Mouse (Mus musculus) brown adipose tissue, adult 24 weeks (tissue): Measurements from ENCODE around the gene Kctd2. TPM values are rescaled to one million over a fixed set of nuclear protein-coding genes. Genes with fewer than 3 reads are reported as not detected.
"Not testable (repeated sequence)": the region's sequence is repeated elsewhere in the genome, so short reads cannot be mapped to it uniquely, and the experiment has no call there.

ENCODE experiments used
- H3K27ac ChIP-seq: fragments of 200-500 bp; replicated peaks from 2 replicates; pipeline ENCODE4 v1.5.1; 2012; ENCODE audit warnings: low read depth, mild to moderate bottlenecking, low read length
- H3K4me1 ChIP-seq: fragments of 200-500 bp; 2 replicates; pipeline ENCODE4 v1.6.1; 2012; ENCODE audit warnings: low read length, mixed read lengths; ENCODE audit not compliant: control insufficient read depth, insufficient read depth, insufficient read length
- H3K4me3 ChIP-seq: fragments of 200-500 bp; 2 replicates; pipeline ENCODE4 v1.5.1; 2012; ENCODE audit warnings: low read depth, mild to moderate bottlenecking, low read length, moderate library complexity; ENCODE audit not compliant: insufficient read depth
- polyA plus RNA-seq: library from polyadenylated mRNA; stranded (reverse); fragments of >200 nt; gene quantifications from 2 replicates; pipeline ENCODE4 v1.2.4, GENCODE M21; 2012; ENCODE audit not compliant: missing spikeins, insufficient read depth, insufficient read length

Gene Kctd2
- polyA plus RNA-seq, 1 experiment = 41.1 TPM

DNA sequence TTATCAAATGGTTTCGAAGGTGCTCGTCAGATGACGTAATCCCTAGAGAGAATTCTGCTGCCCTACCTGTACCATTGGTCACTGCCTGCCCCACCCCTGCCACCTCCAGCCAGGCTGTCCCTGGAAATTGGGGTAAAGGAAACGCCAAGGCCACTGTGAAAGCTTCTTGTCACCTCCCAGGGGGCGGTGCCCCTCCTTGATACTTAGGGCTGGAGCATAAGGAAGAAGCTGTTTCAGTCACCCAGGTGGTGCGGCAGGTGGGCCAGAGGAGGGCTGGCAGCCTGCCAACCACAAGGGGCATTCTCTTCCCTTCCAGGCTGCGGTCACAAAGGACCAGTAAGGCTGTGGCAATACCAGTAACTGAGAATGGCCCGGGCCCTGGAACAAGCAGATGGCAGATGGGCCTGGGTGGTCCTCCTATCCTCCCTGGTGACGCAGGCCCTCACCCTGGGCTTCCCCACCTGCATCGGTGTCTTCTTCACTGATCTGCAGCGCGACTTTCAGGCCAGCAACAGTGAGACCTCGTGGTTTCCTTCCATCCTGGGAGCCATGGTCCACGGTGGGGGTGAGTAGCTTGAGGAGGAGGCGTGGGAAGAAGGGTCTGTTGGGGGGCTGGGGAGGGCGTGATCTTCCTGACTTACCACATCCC lies 42.4 kb downstream of the Kctd2 start, which contains the start of gene Slc16a5:
Gene Slc16a5 (plus strand): TSS at position 232 of the 649 bp plus-strand sequence.
- Histone ChIP-seq H3K4me3 (no peak within 1 kb of the TSS), H3K27ac (no peak within 1 kb of the TSS), H3K4me1 (no peaks in the 10 kb centered on the region)

- H3K4me3 ChIP-seq = no peak overlapping the region
- no peaks in the 10 kb centered on the region for H3K4me1 ChIP-seq
- H3K27ac ChIP-seq = no peak overlapping the region
These were observed 43.5 kb downstream of the Kctd2 start for GRCm38 (mm10) chr11:115463397-115463796.

DNA sequence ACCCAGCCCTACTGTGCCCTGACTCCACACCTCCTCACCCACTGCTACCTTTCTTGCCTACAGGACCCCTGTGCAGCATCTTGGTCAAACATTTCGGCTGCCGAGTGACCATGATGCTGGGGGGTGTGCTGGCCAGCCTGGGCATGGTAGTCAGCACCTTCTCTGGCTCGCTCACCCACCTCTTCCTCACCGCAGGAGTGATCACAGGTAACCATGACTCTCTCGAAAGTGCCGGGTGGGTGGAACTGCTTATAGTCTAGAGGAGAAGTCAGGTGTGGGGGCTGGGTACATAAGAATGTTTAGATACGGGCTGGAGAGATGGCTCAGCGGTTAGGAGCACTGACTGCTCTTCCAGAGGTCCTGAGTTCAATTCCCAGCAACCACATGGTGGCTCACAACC lies 44.9 kb downstream of the Kctd2 start:
- H3K27ac ChIP-seq = no peak overlapping the region
- no peak overlapping the region for H3K4me3 ChIP-seq
- no peaks in the 10 kb centered on the region for H3K4me1 ChIP-seq

- Histone ChIP-seq H3K4me1 (no peaks in the 10 kb centered on the region), H3K4me3 (no peak overlapping the region), H3K27ac (no peak overlapping the region)
These were observed 47.3 kb downstream of the Kctd2 start for GRCm38 (mm10) chr11:115467217-115467618.

DNA sequence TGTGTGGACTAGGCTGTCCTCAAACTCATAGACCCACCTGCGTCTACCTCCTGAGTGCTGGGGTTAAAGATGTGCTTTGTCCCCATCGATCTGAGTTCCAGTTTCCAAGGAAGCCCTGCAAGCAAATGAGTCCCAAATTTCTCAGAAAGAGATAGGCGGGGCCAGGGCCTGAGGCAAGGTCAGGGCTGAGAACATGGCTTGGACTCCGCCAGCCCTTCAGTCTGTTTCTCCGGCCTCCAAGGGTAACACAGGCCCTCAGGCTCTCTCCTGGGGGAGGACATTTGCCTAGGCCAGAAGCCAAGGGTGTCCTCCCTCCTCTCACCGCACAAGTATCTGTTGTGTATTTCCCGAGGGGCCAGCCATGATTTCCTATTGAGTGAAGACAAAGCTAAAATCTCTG lies 52.3 kb downstream of the Kctd2 start:
- H3K4me1 ChIP-seq = peaks cover 6% of the 10 kb centered on the region
- no peak overlapping the region for H3K27ac ChIP-seq
- H3K4me3 ChIP-seq = no peak overlapping the region

GRCm38 (mm10) chr11:115473626-115474275 lies 53.8 kb downstream of the Kctd2 start:
- 0 out of 2 replicates have a peak overlapping the region, but pooled peaks have one; percentile 8 for H3K4me3 ChIP-seq
- H3K4me1 ChIP-seq = peaks cover 6% of the 10 kb centered on the region

GRCm38 (mm10) chr11:115475025-115475757 lies 55.3 kb downstream of the Kctd2 start, which contains the start of gene Armc7:
Armc7 (plus strand) TSS chr11:115475667.
- H3K4me1 ChIP-seq = peaks cover 6% of the 10 kb centered on the region
- peak within 1 kb of the TSS; percentile 89 for H3K4me3 ChIP-seq
- H3K27ac ChIP-seq = peak within 1 kb of the TSS; percentile 79

More at GRCm38 (mm10) chr11:115473626-115474275, 53.8 kb downstream of the Kctd2 start:
- H3K27ac ChIP-seq = peak overlapping the region; percentile 64

DNA sequence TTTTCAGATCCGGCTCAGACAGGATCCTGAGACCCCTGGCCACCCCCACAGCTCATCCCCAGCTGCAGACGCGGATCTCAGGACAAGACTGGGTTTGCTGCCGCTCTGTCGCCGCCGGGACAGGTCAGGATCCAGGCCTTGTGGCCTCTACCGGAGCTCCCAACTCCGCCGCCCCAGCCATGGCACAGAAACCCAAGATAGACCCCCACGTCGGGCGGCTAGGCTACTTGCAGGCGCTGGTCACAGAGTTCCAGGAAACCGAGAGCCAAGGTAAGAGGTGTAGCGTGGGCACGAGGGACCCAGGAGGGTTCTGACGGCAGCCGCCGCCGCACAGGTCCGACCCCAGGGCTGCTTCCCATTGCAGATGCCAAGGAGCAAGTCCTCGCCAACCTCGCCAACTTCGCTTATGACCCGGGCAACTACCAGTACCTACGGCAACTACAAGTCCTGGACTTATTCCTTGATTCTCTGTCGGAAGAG lies 55.9 kb downstream of the Kctd2 start:
- H3K4me3 ChIP-seq = peak overlapping the region; percentile 89
- peaks cover 6% of the 10 kb centered on the region for H3K4me1 ChIP-seq
- H3K27ac ChIP-seq = no peak overlapping the region

DNA sequence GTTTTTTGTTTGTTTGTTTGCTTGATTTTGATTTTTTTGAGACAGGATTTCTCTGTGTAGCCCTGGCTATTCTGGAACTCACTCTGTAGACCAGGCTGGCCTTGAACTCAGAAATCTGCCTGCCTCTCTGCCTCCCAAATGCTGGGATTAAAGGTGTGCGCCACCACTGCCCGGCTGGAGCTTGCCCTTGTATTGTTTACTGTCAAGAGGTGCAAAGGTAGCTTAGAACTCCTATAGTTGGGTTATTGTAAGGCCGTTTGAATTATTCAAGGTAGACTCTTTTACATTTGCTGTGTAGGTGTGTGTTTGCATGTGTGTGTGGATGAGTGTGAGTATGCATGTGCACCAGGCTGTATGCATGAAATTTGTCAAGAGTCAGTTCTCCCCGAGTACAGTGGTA lies 56.7 kb downstream of the Kctd2 start:
- peak overlapping the region; percentile 15 for H3K4me3 ChIP-seq

DNA sequence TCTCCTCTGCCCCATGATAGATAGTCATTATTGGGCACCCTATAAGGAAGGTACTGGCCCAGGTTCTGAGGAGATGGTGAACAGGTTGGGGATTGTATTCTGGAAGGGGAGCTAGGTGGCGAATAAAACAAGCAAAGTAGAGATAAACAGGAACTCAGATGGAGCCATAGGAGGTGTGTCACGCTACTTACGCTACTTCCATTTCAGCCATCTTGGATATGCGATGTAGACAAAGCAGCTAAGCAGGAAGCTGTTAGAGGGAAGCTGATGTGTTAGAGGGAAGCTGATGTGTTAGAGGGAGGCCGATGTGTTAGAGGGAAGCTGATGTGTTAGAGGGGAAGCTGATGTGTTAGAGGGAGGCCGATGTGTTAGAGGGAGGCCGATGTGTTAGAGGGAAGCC lies 57.5 kb downstream of the Kctd2 start:
- not testable (repeated sequence) for H3K27ac ChIP-seq, H3K4me1 ChIP-seq
- H3K4me3 ChIP-seq = peak overlapping the region; percentile 15; the same call in 1 of the 2 replicates

More for the DNA sequence above, 56.7 kb downstream of the Kctd2 start:
- peak overlapping the region; percentile 12; the same call in 1 of the 2 replicates for H3K27ac ChIP-seq
- not testable (repeated sequence) for H3K4me1 ChIP-seq

DNA sequence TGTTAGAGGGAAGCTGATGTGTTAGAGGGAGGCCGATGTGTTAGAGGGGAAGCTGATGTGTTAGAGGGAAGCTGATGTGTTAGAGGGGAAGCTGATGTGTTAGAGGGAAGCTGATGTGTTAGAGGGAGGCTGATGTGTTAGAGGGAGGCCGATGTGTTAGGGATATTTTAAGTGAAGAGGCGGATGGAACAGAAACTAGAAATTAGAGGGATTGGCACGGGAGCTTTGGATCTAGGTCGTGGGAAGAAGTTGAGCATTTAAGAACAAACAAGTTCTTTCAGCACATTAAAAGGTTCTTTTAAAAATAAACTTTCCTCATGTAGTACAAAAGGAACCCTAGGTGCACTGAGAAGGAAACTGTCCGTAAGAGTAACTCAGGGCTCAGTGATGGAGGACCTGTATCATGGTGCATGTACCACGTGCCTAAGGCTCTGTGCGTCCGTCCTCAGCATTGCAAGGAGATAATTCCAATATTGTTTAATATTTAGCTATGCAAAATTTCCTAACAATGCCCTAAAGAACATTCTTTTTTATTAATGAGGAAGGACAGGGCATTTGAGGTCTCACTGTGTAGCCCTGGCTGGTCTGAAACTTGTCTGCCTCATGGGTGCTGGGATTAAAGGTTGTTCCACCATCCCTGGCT lies 58.5 kb downstream of the Kctd2 start:
- Histone ChIP-seq H3K4me3 (peak overlapping the region; percentile 6; the same call in 1 of the 2 replicates), H3K4me1 (peaks cover 6% of the 10 kb centered on the region), H3K27ac (no peak overlapping the region)

Other genes starting within 250 kb of the Kctd2 start
- 8.5 and 8.8 TPM in 2 replicates for gene Tmem104, start 232.6 kb upstream of the Kctd2 start, polyA plus RNA-seq
- 20.9 and 29.3 TPM in 2 replicates for gene Nat9, start 232.3 kb upstream of the Kctd2 start, polyA plus RNA-seq
- gene Grin2c, start 152.9 kb upstream of the Kctd2 start, polyA plus RNA-seq = not detected in 2 replicates
- 10.9 and 12.7 TPM in 2 replicates for gene Fdxr, start 143.1 kb upstream of the Kctd2 start, polyA plus RNA-seq
- gene Fads6, start 122.5 kb upstream of the Kctd2 start, polyA plus RNA-seq = 0.40 and 0.67 TPM in 2 replicates
- gene Otop2, start 113.0 kb upstream of the Kctd2 start, polyA plus RNA-seq = not detected in 2 replicates
- not detected in 2 replicates for gene Ush1g, start 98.1 kb upstream of the Kctd2 start, polyA plus RNA-seq
- gene Otop3, start 85.4 kb upstream of the Kctd2 start, polyA plus RNA-seq = not detected in 2 replicates
- 0.83 and 2.7 TPM in 2 replicates for gene Hid1, start 52.4 kb upstream of the Kctd2 start, polyA plus RNA-seq
- 1.9 and 2.1 TPM in 2 replicates for gene Cdr2l, start 38.2 kb upstream of the Kctd2 start, polyA plus RNA-seq
- gene Mrpl58, start 16.4 kb upstream of the Kctd2 start, polyA plus RNA-seq = 129 and 138 TPM in 2 replicates
- 2,910 and 3,016 TPM in 2 replicates for gene Atp5h, start 166 bp upstream of the Kctd2 start, polyA plus RNA-seq
- 0.87 and 2.3 TPM in 2 replicates for gene Trim80, start 20.4 kb downstream of the Kctd2 start, polyA plus RNA-seq
- not detected in 2 replicates for gene Slc16a5, start 42.3 kb downstream of the Kctd2 start, polyA plus RNA-seq
- 4.1 TPM in 2 replicates for gene Armc7, start 55.5 kb downstream of the Kctd2 start, polyA plus RNA-seq
- 19.1 and 20.9 TPM in 2 replicates for gene Nt5c, start 71.7 kb downstream of the Kctd2 start, polyA plus RNA-seq
- gene Jpt1, start 94.3 kb downstream of the Kctd2 start, polyA plus RNA-seq = 21.2 and 21.5 TPM in 2 replicates
- gene Sumo2, start 116.1 kb downstream of the Kctd2 start, polyA plus RNA-seq = 310 and 336 TPM in 2 replicates
- gene Nup85, start 144.3 kb downstream of the Kctd2 start, polyA plus RNA-seq = 12.4 and 15.7 TPM in 2 replicates
- gene Mrps7, start 183.8 kb downstream of the Kctd2 start, polyA plus RNA-seq = 106 and 138 TPM in 2 replicates
- 4.2 and 6.5 TPM in 2 replicates for gene Gga3, start 183.9 kb downstream of the Kctd2 start, polyA plus RNA-seq
- 120 and 127 TPM in 2 replicates for gene Mif4gd, start 192.8 kb downstream of the Kctd2 start, polyA plus RNA-seq
- gene Slc25a19, start 208.2 kb downstream of the Kctd2 start, polyA plus RNA-seq = 392 and 520 TPM in 2 replicates